Mouse (Mus musculus): ENCODE measurements around the gene Cryba2. TPM values are rescaled to one million over a fixed set of nuclear protein-coding genes. Genes with fewer than 3 reads are reported as not detected.
A peak's percentile ranks its signal among the peaks of the same experiment; 100 is the strongest.

The Cryba2 gene
- polyA plus RNA-seq, 1 experiment from 2014 or later: not detected

GRCm38 (mm10) chr1:74882055-74882734 is 10.7 kb downstream of the Cryba2 start:
- WGBS: under 1% methylated on average over 73 of the region's 74 CpGs
- H3K27ac ChIP-seq: no peak overlapping the region
- H3K9ac ChIP-seq: peak overlapping the region; percentile 26; the same call in 1 of the 2 replicates
- H3K4me1 ChIP-seq: peaks cover 31% of the 10 kb centered on the region
- peaks cover 98% of the 10 kb centered on the region for H3K27me3 ChIP-seq
- ATAC-seq (ENCODE audit: low FRiP score, low read depth): no peak
- no peaks in the 10 kb centered on the region for H3K9me3 ChIP-seq
- H3K4me2 ChIP-seq (replicated peaks): peak overlapping the region; percentile 62
- H3K4me3 ChIP-seq: peak overlapping the region; percentile 40
- no peaks in the 10 kb centered on the region for H3K36me3 ChIP-seq

- H3K27ac ChIP-seq: no peak overlapping the region
- H3K27me3 ChIP-seq: peaks cover 97% of the 10 kb centered on the region
Observed at GRCm38 (mm10) chr1:74880785-74881360, 12.1 kb downstream of the Cryba2 start.

GRCm38 (mm10) chr1:74877199-74877598 is 15.7 kb downstream of the Cryba2 start:
- H3K27me3 ChIP-seq: peaks cover 78% of the 10 kb centered on the region

More at GRCm38 (mm10) chr1:74880785-74881360, 12.1 kb downstream of the Cryba2 start:
- WGBS: 1% methylated on average over 18 of the region's 18 CpGs
- no peaks in the 10 kb centered on the region for H3K36me3 ChIP-seq
- peaks cover 30% of the 10 kb centered on the region for H3K4me1 ChIP-seq
- H3K4me2 ChIP-seq (replicated peaks): peak overlapping the region; percentile 19; the same call in 1 of the 2 replicates
- H3K4me3 ChIP-seq: peak overlapping the region; percentile 9; the same call in 1 of the 2 replicates
- H3K9me3 ChIP-seq: no peaks in the 10 kb centered on the region
- H3K9ac ChIP-seq: no peak overlapping the region
- no peak for ATAC-seq (ENCODE audit: low FRiP score, low read depth)

GRCm38 (mm10) chr1:74872218-74872617 is 20.7 kb downstream of the Cryba2 start:
- ATAC-seq (ENCODE audit: low FRiP score, low read depth): no peak
- Histone ChIP-seq H3K36me3 (no peaks in the 10 kb centered on the region), H3K4me3 (no peak overlapping the region), H3K9ac (no peak overlapping the region), H3K4me1 (no peaks in the 10 kb centered on the region), H3K27ac (no peak overlapping the region), H3K27me3 (peaks cover 64% of the 10 kb centered on the region), H3K9me3 (no peaks in the 10 kb centered on the region), H3K4me2 (replicated peaks) (no peak overlapping the region)
- 61% methylated on average over 2 of the region's 2 CpGs for WGBS

More at GRCm38 (mm10) chr1:74877199-74877598, 15.7 kb downstream of the Cryba2 start:
- no peak overlapping the region for H3K9ac ChIP-seq
- no peaks in the 10 kb centered on the region for H3K36me3 ChIP-seq
- H3K4me2 ChIP-seq (replicated peaks): no peak overlapping the region
- no peaks in the 10 kb centered on the region for H3K9me3 ChIP-seq
- no peak overlapping the region for H3K27ac ChIP-seq
- 66% methylated on average over 3 of the region's 3 CpGs for WGBS
- no peak for ATAC-seq (ENCODE audit: low FRiP score, low read depth)
- H3K4me1 ChIP-seq: peaks cover 7% of the 10 kb centered on the region
- no peak overlapping the region for H3K4me3 ChIP-seq

- H3K4me2 ChIP-seq (replicated peaks): no peak overlapping the region
- H3K9ac ChIP-seq: no peak overlapping the region
- H3K36me3 ChIP-seq: no peaks in the 10 kb centered on the region
- peaks cover 10% of the 10 kb centered on the region for H3K4me1 ChIP-seq
- no peak overlapping the region for H3K4me3 ChIP-seq
- no peak for ATAC-seq (ENCODE audit: low FRiP score, low read depth)
- peaks cover 49% of the 10 kb centered on the region for H3K27me3 ChIP-seq
- no peak overlapping the region for H3K27ac ChIP-seq
- no peaks in the 10 kb centered on the region for H3K9me3 ChIP-seq
Observed at GRCm38 (mm10) chr1:74861783-74862182, 31.2 kb downstream of the Cryba2 start.

- Histone ChIP-seq H3K4me1 (peaks cover 27% of the 10 kb centered on the region), H3K9me3 (no peaks in the 10 kb centered on the region), H3K27ac (no peak overlapping the region), H3K9ac (no peak overlapping the region), H3K27me3 (peaks cover 72% of the 10 kb centered on the region), H3K4me3 (no peak overlapping the region), H3K36me3 (no peaks in the 10 kb centered on the region), H3K4me2 (replicated peaks) (no peak overlapping the region)
- no peak for ATAC-seq (ENCODE audit: low FRiP score, low read depth)
- WGBS: 39% methylated on average over 6 of the region's 6 CpGs
Observed at GRCm38 (mm10) chr1:74859223-74859984, 33.5 kb downstream of the Cryba2 start.

GRCm38 (mm10) chr1:74858805-74859204 is 34.1 kb downstream of the Cryba2 start:
- 7% methylated on average over 16 of the region's 16 CpGs for WGBS
- Histone ChIP-seq H3K9ac (no peak overlapping the region), H3K36me3 (no peaks in the 10 kb centered on the region), H3K4me2 (replicated peaks) (peak overlapping the region; percentile 58), H3K27me3 (peaks cover 78% of the 10 kb centered on the region), H3K4me3 (peak overlapping the region; percentile 29), H3K4me1 (peaks cover 30% of the 10 kb centered on the region), H3K9me3 (no peaks in the 10 kb centered on the region), H3K27ac (no peak overlapping the region)
- no peak for ATAC-seq (ENCODE audit: low FRiP score, low read depth)

GRCm38 (mm10) chr1:74858171-74858719 is 34.7 kb downstream of the Cryba2 start:
- Histone ChIP-seq H3K4me1 (peaks cover 30% of the 10 kb centered on the region), H3K36me3 (no peaks in the 10 kb centered on the region), H3K9me3 (no peaks in the 10 kb centered on the region), H3K9ac (no peak overlapping the region), H3K4me3 (peak overlapping the region; percentile 29), H3K4me2 (replicated peaks) (peak overlapping the region; percentile 58), H3K27ac (no peak overlapping the region), H3K27me3 (peaks cover 83% of the 10 kb centered on the region)
- WGBS: under 1% methylated on average over 29 of the region's 29 CpGs
- ATAC-seq (ENCODE audit: low FRiP score, low read depth): no peak

GRCm38 (mm10) chr1:74857677-74858076 is 35.3 kb downstream of the Cryba2 start:
- Histone ChIP-seq H3K4me3 (peak overlapping the region; percentile 29), H3K27me3 (peaks cover 89% of the 10 kb centered on the region), H3K9me3 (no peaks in the 10 kb centered on the region), H3K4me2 (replicated peaks) (peak overlapping the region; percentile 58), H3K27ac (no peak overlapping the region), H3K36me3 (no peaks in the 10 kb centered on the region), H3K9ac (no peak overlapping the region), H3K4me1 (peaks cover 30% of the 10 kb centered on the region)
- no peak for ATAC-seq (ENCODE audit: low FRiP score, low read depth)
- WGBS: 5% methylated on average over 4 of the region's 4 CpGs

- no peak overlapping the region for H3K27ac ChIP-seq
- peaks cover 94% of the 10 kb centered on the region for H3K27me3 ChIP-seq
- 0 out of 2 replicates have a peak overlapping the region, but pooled peaks have one; percentile 3 for H3K4me3 ChIP-seq
- peaks cover 30% of the 10 kb centered on the region for H3K4me1 ChIP-seq
- H3K9ac ChIP-seq: no peak overlapping the region
- 2% methylated on average over 20 of the region's 20 CpGs for WGBS
- H3K36me3 ChIP-seq: no peaks in the 10 kb centered on the region
- H3K4me2 ChIP-seq (replicated peaks): no peak overlapping the region
- ATAC-seq (ENCODE audit: low FRiP score, low read depth): no peak
- no peaks in the 10 kb centered on the region for H3K9me3 ChIP-seq
Observed at GRCm38 (mm10) chr1:74857201-74857600, 35.7 kb downstream of the Cryba2 start.

GRCm38 (mm10) chr1:74856791-74857190 is 36.2 kb downstream of the Cryba2 start:
- H3K4me1 ChIP-seq: peaks cover 30% of the 10 kb centered on the region
- WGBS: under 1% methylated on average over 7 of the region's 7 CpGs
- H3K27ac ChIP-seq: no peak overlapping the region
- H3K4me2 ChIP-seq (replicated peaks): no peak overlapping the region
- no peak overlapping the region; the same call in 1 of the 2 replicates for H3K4me3 ChIP-seq
- no peaks in the 10 kb centered on the region for H3K9me3 ChIP-seq
- no peak overlapping the region for H3K9ac ChIP-seq
- peaks cover 94% of the 10 kb centered on the region for H3K27me3 ChIP-seq
- H3K36me3 ChIP-seq: no peaks in the 10 kb centered on the region
- no peak for ATAC-seq (ENCODE audit: low FRiP score, low read depth)

- Histone ChIP-seq H3K9ac (no peak overlapping the region), H3K9me3 (no peaks in the 10 kb centered on the region), H3K4me2 (replicated peaks) (peak overlapping the region; percentile 97), H3K27ac (no peak overlapping the region), H3K4me1 (peaks cover 30% of the 10 kb centered on the region), H3K27me3 (peaks cover 97% of the 10 kb centered on the region), H3K36me3 (no peaks in the 10 kb centered on the region), H3K4me3 (peak overlapping the region; percentile 72)
- 2% methylated on average over 11 of the region's 11 CpGs for WGBS
- ATAC-seq (ENCODE audit: low FRiP score, low read depth): no peak
Observed at GRCm38 (mm10) chr1:74856439-74856720, 36.6 kb downstream of the Cryba2 start.
